Mouse (Mus musculus) myocyte (in vitro differentiated cells): ENCODE measurements around the gene Samsn1. TPM values are rescaled to one million over a fixed set of nuclear protein-coding genes. Genes with fewer than 3 reads are reported as not detected.

Experiments
- H3K27me3 ChIP-seq: one replicate; pipeline ENCODE4 v1.6.1; 2011; ENCODE audit not compliant: control insufficient read depth, insufficient read depth, insufficient read length
- H3K36me3 ChIP-seq: one replicate; pipeline ENCODE4 v1.6.1; 2011; ENCODE audit not compliant: control insufficient read depth, insufficient read depth
- H3K4me2 ChIP-seq: one replicate; pipeline ENCODE4 v1.6.1; 2011; ENCODE audit warnings: low read depth, control low read depth
- H3K4me3 ChIP-seq: one replicate; pipeline ENCODE4 v1.5.1; 2011; ENCODE audit warnings: mild to moderate bottlenecking, control low read depth, moderate library complexity
- H3K79me2 ChIP-seq: one replicate; pipeline ENCODE4 v1.6.1; 2011; ENCODE audit not compliant: control insufficient read depth, insufficient read depth
- H3ac ChIP-seq: one replicate; pipeline ENCODE4 v1.6.1; 2011; ENCODE audit not compliant: control insufficient read depth, insufficient read length
- CEBPB ChIP-seq: IDR thresholded peaks from 2 replicates; pipeline ENCODE4 v1.6.1; 2011; ENCODE audit warnings: mild to moderate bottlenecking, moderate library complexity; ENCODE audit not compliant: poor library complexity, insufficient read depth, severe bottlenecking
- E2F4 ChIP-seq: IDR thresholded peaks from one replicate; pipeline ENCODE4 v1.6.1; 2011; ENCODE audit warnings: mild to moderate bottlenecking, control low read depth, moderate library complexity; ENCODE audit not compliant: insufficient read depth
- MAX ChIP-seq: IDR thresholded peaks from one replicate; pipeline ENCODE4 v1.6.1; 2011; ENCODE audit warnings: low read depth, mild to moderate bottlenecking, control low read depth
- MYOD1 ChIP-seq, 3 experiments: IDR thresholded peaks; one replicate each; pipeline ENCODE4 v1.6.1; 2011; ENCODE audit warnings: control low read depth in 2 of 3, low read depth in 2 of 3, mild to moderate bottlenecking in 2 of 3, moderate library complexity in 1 of 3; ENCODE audit not compliant: insufficient read length in 2 of 3, control insufficient read depth in 1 of 3
- MYOG ChIP-seq, 3 experiments: IDR thresholded peaks; one replicate each; pipeline ENCODE4 v1.6.1; 2011; ENCODE audit warnings: control low read depth in 2 of 3, low read depth in 2 of 3, mild to moderate bottlenecking in 2 of 3; ENCODE audit not compliant: insufficient read length in 2 of 3, control insufficient read depth in 1 of 3, insufficient read depth in 1 of 3
- POLR2A ChIP-seq: IDR thresholded peaks from one replicate; pipeline ENCODE4 v1.6.1; 2011; ENCODE audit warnings: low read depth, mild to moderate bottlenecking, control low read depth, moderate library complexity; ENCODE audit not compliant: insufficient read length
- POLR2AphosphoS2 ChIP-seq: IDR thresholded peaks from one replicate; pipeline ENCODE4 v1.6.1; 2011; ENCODE audit warnings: low read depth, control low read depth; ENCODE audit not compliant: insufficient read length
- REST ChIP-seq: IDR thresholded peaks from one replicate; pipeline ENCODE4 v1.6.1; 2011; ENCODE audit warnings: mild to moderate bottlenecking, control low read depth, moderate library complexity; ENCODE audit not compliant: insufficient read depth, insufficient read length
- SRF ChIP-seq: IDR thresholded peaks from one replicate; pipeline ENCODE4 v1.6.1; 2011; ENCODE audit warnings: low read depth; ENCODE audit not compliant: control insufficient read depth, insufficient read length
- TCF12 ChIP-seq: IDR thresholded peaks from one replicate; pipeline ENCODE4 v1.6.1; 2011; ENCODE audit warnings: mild to moderate bottlenecking, control low read depth; ENCODE audit not compliant: poor library complexity, insufficient read depth, severe bottlenecking
- TCF3 ChIP-seq: IDR thresholded peaks from one replicate; pipeline ENCODE4 v1.6.1; 2011; ENCODE audit warnings: low read depth, control low read depth; ENCODE audit not compliant: insufficient read length
- USF1 ChIP-seq: IDR thresholded peaks from one replicate; pipeline ENCODE4 v1.6.1; 2011; ENCODE audit warnings: low read depth, mild to moderate bottlenecking, control low read depth, moderate library complexity
- polyA plus RNA-seq: library from polyadenylated mRNA; unstranded; fragments of >200 nt; fragmentation: generic; extraction: Trizol; gene quantifications from one replicate; pipeline ENCODE4 v1.2.1, GENCODE M21; 2012; ENCODE audit warnings: missing spikeins

Gene Samsn1
- polyA plus RNA-seq, 1 experiment = 0.02 TPM

DNA sequence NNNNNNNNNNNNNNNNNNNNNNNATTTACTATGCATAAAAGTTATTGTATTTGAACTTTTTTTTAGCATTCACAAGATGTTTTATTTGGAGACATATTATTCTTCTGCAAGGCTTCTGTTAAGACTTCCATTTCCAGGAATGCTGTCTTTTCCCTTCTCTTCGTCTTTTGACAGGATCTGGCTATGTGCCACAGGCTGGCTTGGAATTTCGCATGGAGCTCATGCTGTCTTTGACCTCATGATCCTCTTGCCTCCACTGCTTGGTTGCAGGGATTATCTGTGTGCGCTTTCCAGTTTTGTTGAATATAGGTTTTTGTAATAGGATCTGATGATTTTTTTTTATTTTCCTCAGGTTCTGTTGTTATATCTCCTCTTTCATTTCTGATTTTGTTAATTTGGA lies 25.0 kb upstream of the Samsn1 start:
- H3K36me3 ChIP-seq = no peaks in the 10 kb centered on the region
- no peaks in the 10 kb centered on the region for H3K79me2 ChIP-seq
- no peaks in the 10 kb centered on the region for H3K27me3 ChIP-seq
- no peak overlapping the region for H3K4me2 ChIP-seq
- H3ac ChIP-seq = no peak overlapping the region
- TF ChIP-seq MAX (no peak), TCF3 (no peak), REST (no peak), MYOG (IDR thresholded peaks at IDR 0.05; ENCODE audit: control insufficient read depth in 1 of 3, insufficient read depth in 1 of 3, insufficient read length in 2 of 3, low read depth in 2 of 3) (no peak), E2F4 (no peak), MYOD1 (IDR thresholded peaks at IDR 0.05; ENCODE audit: control insufficient read depth in 1 of 3, insufficient read length in 2 of 3, low read depth in 2 of 3) (no peak), USF1 (no peak), POLR2A (no peak), TCF12 (no peak), CEBPB (no peak), POLR2AphosphoS2 (no peak), SRF (no peak)
- no peak overlapping the region for H3K4me3 ChIP-seq

DNA sequence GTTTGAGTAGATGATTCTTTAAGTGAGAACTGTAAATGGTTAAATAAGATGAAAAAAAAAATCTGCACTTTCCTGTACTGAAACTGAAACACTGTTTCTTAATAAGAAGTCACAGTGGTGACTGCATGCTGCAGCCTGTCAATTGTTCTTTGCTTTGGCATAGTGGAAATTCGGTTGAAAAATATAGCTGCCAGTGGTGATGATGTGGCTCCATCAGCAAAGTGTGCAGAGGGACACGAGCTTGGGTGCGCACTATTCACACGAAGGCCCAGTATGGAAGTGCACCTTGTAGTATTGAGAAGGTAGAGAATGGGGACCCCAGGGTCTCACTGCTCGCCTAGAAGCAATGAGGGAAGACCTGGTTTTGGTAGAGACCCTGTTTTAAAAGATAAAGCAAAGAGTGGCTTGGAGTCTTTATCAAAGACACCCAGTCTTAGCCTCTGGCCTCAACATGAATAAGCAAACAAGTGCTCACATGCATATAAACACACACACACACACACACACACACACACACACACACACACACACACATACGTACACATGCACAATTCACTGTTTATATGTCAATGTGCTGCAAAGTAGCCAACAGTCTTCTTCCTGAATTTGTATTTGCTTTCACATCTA lies 18.4 kb upstream of the Samsn1 start:
- TF ChIP-seq MYOD1 (IDR thresholded peaks at IDR 0.05; ENCODE audit: control insufficient read depth in 1 of 3, insufficient read length in 2 of 3, low read depth in 2 of 3) (no peak), POLR2AphosphoS2 (no peak), MYOG (IDR thresholded peaks at IDR 0.05; ENCODE audit: control insufficient read depth in 1 of 3, insufficient read depth in 1 of 3, insufficient read length in 2 of 3, low read depth in 2 of 3) (no peak), REST (no peak), E2F4 (no peak), MAX (no peak), CEBPB (no peak), USF1 (no peak), TCF12 (no peak)
- no peak overlapping the region for H3K4me3 ChIP-seq
- no peak overlapping the region for H3ac ChIP-seq
- H3K27me3 ChIP-seq = no peaks in the 10 kb centered on the region
- H3K4me2 ChIP-seq = no peak overlapping the region
- H3K79me2 ChIP-seq = no peaks in the 10 kb centered on the region
- no peaks in the 10 kb centered on the region for H3K36me3 ChIP-seq

DNA sequence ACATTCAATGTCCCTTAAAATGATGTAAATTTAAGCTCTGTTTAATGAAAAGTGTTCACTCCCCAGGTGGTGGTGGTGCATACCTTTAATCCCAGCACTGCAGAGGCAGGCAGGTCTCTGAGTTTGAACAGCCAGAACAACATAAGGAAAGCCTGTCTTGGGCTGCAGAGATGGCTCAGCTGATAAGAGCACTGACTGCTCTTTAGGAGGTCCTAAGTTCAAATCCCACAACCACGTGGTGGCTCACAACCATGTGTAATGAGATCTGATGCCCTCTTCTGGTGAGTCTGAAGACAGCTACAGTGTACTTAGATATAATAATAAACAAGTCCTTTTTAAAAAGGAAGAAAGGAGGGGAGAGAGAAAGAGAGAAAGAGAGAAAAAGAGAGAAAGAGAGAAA lies 2.9 kb downstream of the Samsn1 start:
- Histone ChIP-seq H3K4me3 (no peak overlapping the region), H3K27me3 (no peaks in the 10 kb centered on the region), H3ac (no peak overlapping the region), H3K79me2 (no peaks in the 10 kb centered on the region), H3K36me3 (no peaks in the 10 kb centered on the region), H3K4me2 (no peak overlapping the region)
- no peak for TF ChIP-seq POLR2AphosphoS2
- TF ChIP-seq USF1 = no peak
- no peak for TF ChIP-seq MAX
- TF ChIP-seq MYOG (IDR thresholded peaks at IDR 0.05; ENCODE audit: control insufficient read depth in 1 of 3, insufficient read depth in 1 of 3, insufficient read length in 2 of 3, low read depth in 2 of 3) = no peak
- no peak for TF ChIP-seq MYOD1 (IDR thresholded peaks at IDR 0.05; ENCODE audit: control insufficient read depth in 1 of 3, insufficient read length in 2 of 3, low read depth in 2 of 3)
- no peak for TF ChIP-seq TCF12
- TF ChIP-seq SRF = no peak
- no peak for TF ChIP-seq CEBPB
- no peak for TF ChIP-seq POLR2A
- TF ChIP-seq E2F4 = no peak
- TF ChIP-seq TCF3 = no peak
- no peak for TF ChIP-seq REST

DNA sequence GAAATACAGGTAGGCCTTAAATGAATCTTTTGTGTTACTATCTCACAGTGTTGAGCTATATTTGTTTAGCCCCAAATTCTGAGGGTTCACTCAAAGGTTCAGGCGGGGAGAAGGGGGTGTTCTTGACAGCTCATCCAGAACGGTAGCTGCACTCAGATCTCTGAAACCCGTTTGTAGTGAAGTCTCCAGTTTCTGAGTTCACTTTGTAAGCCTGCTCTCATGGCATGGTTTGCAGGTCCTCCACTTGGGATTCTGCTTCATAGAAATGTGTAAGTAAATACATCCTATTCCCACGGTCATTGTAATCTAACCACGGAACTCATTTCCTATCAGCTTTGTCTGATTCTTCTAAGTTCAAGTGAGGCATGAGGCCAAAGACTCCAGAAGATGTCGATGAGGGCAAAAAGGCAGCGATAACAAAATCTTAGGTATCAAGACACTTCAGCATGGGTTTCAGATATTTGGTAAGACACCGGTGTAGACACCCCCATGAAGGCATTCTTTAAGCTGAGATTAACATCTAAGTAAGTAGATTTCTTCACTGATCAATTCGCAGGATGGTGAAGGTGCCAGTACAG lies 18.2 kb downstream of the Samsn1 start:
- Histone ChIP-seq H3K4me2 (no peak overlapping the region), H3K36me3 (no peaks in the 10 kb centered on the region), H3ac (no peak overlapping the region), H3K27me3 (no peaks in the 10 kb centered on the region), H3K4me3 (no peak overlapping the region), H3K79me2 (no peaks in the 10 kb centered on the region)
- TF ChIP-seq CEBPB (no peak), MYOG (IDR thresholded peaks at IDR 0.05; ENCODE audit: control insufficient read depth in 1 of 3, insufficient read depth in 1 of 3, insufficient read length in 2 of 3, low read depth in 2 of 3) (no peak), REST (no peak), POLR2AphosphoS2 (no peak), SRF (no peak), TCF12 (no peak), E2F4 (no peak), POLR2A (no peak), MYOD1 (IDR thresholded peaks at IDR 0.05; ENCODE audit: control insufficient read depth in 1 of 3, insufficient read length in 2 of 3, low read depth in 2 of 3) (no peak), TCF3 (no peak), USF1 (no peak), MAX (no peak)
